Mouse (Mus musculus) lung, adult 2 months (tissue): Measurements from ENCODE around the gene Fam219b. TPM values are rescaled to one million over a fixed set of nuclear protein-coding genes. Genes with fewer than 3 reads are reported as not detected.

Experiments
- DNase-seq: peaks from one replicate; pipeline ENCODE4 v3.0.0; 2022
- H3K4me1 ChIP-seq: fragments of 200-500 bp; 2 replicates; pipeline ENCODE4 v1.6.1; 2011; ENCODE audit warnings: low read length; ENCODE audit not compliant: control insufficient read depth, insufficient read depth
- H3K4me3 ChIP-seq: fragments of 200-500 bp; replicated peaks from 2 replicates; pipeline ENCODE3; 2011; ENCODE audit warnings: low read depth, mild to moderate bottlenecking, control low read depth, low read length; ENCODE audit errors: extremely low read depth
- CTCF ChIP-seq: fragments of 200-500 bp; IDR thresholded peaks from 2 replicates; pipeline ENCODE4 v1.5.1; 2011; ENCODE audit warnings: mild to moderate bottlenecking, low read length, control low read depth; ENCODE audit not compliant: insufficient read depth
- POLR2A ChIP-seq: fragments of 200-500 bp; IDR thresholded peaks from 2 replicates; pipeline ENCODE4 v1.6.1; 2011; ENCODE audit warnings: low read depth, mild to moderate bottlenecking, control low read depth, low read length, borderline replicate concordance; ENCODE audit errors: extremely low read depth
- WGBS: fragments of 180-500 bp; shearing (Covaris S2); methylation state at CpG from one replicate; pipeline ENCODE4 v1.1.7; 2018; 5-methylcytosine and 5-hydroxymethylcytosine counted together
- polyA plus RNA-seq: library from polyadenylated mRNA; depleted of rRNA; stranded (reverse); fragments of >200 nt; gene quantifications from 2 replicates; pipeline ENCODE4 v1.2.3, GENCODE M21; 2012; rRNA removed

Gene Fam219b
- polyA plus RNA-seq, 1 experiment = 9.5 TPM

- TF ChIP-seq CTCF = no peak
- no peak for TF ChIP-seq POLR2A
- 51% methylated on average over 3 of the region's 3 CpGs for WGBS
- no peaks in the 10 kb centered on the region for H3K4me1 ChIP-seq
Observed at GRCm38 (mm10) chr9:57575577-57575976, 38.2 kb downstream of the Fam219b start.

DNA sequence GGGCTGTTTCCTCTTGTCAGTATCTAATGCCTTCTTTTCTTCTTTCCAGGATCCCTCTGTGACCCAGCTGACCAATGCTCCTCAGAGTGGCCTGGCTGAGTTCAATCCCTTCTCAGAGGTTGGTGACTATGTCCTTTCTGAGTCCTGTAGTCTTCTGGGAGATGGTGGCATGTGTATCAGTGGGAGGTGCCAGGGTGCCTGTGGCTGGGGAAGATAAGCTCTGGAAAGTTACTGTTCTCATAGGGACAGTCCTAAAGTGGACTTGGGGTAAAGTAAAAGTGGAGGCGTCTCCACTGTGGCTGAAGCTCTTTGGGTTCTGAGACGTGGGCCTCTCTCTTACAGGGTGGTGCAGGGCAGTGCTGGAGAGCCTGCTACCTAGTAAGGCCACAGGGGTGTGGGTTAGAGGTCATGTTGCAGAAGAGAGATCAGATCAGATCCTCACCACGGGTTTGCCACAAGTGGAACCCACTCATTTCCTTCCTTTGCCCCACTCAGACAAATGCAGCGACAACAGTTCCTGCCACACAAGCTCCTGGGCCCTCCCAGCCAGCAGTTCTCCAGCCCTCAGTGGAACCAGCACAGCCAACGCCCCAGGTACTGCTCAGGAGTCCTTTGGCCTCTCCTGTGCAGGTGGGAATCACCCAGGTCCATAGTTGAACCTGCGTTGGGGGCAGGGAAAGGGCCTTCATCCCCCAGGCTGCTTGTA is 40.0 kb downstream of the Fam219b start:
- DNase-seq = no peak
- 68% methylated on average over 6 of the region's 6 CpGs for WGBS
- TF ChIP-seq POLR2A = no peak
- TF ChIP-seq CTCF = no peak
- Histone ChIP-seq H3K4me1 (no peaks in the 10 kb centered on the region), H3K4me3 (no peak overlapping the region)

More at GRCm38 (mm10) chr9:57575577-57575976, 38.2 kb downstream of the Fam219b start:
- no peak overlapping the region for H3K4me3 ChIP-seq
- DNase-seq = no peak

- DNase-seq = no peak
- no peak overlapping the region for H3K4me3 ChIP-seq
- 76% methylated on average over 3 of the region's 3 CpGs for WGBS
- peaks cover 2% of the 10 kb centered on the region; the same call in 1 of the 2 replicates for H3K4me1 ChIP-seq
- TF ChIP-seq CTCF = no peak
- TF ChIP-seq POLR2A = no peak
Observed at GRCm38 (mm10) chr9:57584991-57585390, 47.7 kb downstream of the Fam219b start.

- TF ChIP-seq CTCF = no peak
- peak; percentile 25; the same call in 1 of the 2 replicates for TF ChIP-seq POLR2A
- DNase-seq = peak; percentile 84
- Histone ChIP-seq H3K4me1 (peaks cover 4% of the 10 kb centered on the region; the same call in 1 of the 2 replicates), H3K4me3 (peak within 1 kb of the TSS; percentile 84)
- WGBS = under 1% methylated on average over 58 of the region's 58 CpGs
Observed at GRCm38 (mm10) chr9:57589224-57590126, 52.1 kb downstream of the Fam219b start, which contains the start of gene Ulk3. Ulk3 (plus strand) TSS chr9:57589452.

DNA sequence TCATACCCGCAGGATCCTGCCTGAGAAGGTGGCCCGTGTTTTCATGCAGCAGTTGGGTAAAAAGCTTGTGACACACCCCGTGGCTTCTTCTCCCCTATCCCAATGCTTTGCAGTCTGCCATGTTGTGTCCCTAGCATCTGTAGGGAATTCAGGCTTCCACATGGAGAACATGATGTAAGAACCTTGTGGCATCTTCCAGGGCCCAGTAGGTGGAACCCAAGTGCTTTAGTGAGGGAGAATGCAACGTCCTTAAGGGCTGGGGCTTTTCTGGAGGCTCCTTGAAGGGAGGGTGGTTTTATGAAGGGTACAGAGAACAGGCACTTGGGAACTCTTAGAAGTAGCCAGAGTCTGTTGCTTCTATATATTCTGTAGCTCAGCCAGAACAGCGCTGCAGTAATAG is 53.4 kb downstream of the Fam219b start:
- whole genome bisulfite sequencing = 44% methylated on average over 5 of the region's 5 CpGs
- no peak overlapping the region for H3K4me3 ChIP-seq
- H3K4me1 ChIP-seq = peaks cover 4% of the 10 kb centered on the region; the same call in 1 of the 2 replicates
- DNase-seq = no peak
- no peak for TF ChIP-seq CTCF
- TF ChIP-seq POLR2A = no peak

Other genes starting within 250 kb of the Fam219b start
- gene Ppcdc, start 97.4 kb upstream of the Fam219b start, polyA plus RNA-seq = 30.8 and 36.1 TPM in 2 replicates
- gene Scamp5, start 69.5 kb upstream of the Fam219b start, polyA plus RNA-seq = 10.9 and 12.0 TPM in 2 replicates
- gene Rpp25, start 33.5 kb upstream of the Fam219b start, polyA plus RNA-seq = 1.6 and 2.0 TPM in 2 replicates
- 166 and 181 TPM in 2 replicates for gene Cox5a, start 16.3 kb upstream of the Fam219b start, polyA plus RNA-seq
- gene Mpi, start 15.2 kb downstream of the Fam219b start, polyA plus RNA-seq = 18.1 and 28.4 TPM in 2 replicates
- 83.0 and 103 TPM in 2 replicates for gene Scamp2, start 23.4 kb downstream of the Fam219b start, polyA plus RNA-seq
- 23.2 and 34.2 TPM in 2 replicates for gene Ulk3, start 51.9 kb downstream of the Fam219b start, polyA plus RNA-seq
- not detected in 2 replicates for gene Cplx3, start 68.8 kb downstream of the Fam219b start, polyA plus RNA-seq
- 0.06 and 0.08 TPM in 2 replicates for gene Lman1l, start 83.2 kb downstream of the Fam219b start, polyA plus RNA-seq
- gene Csk, start 116.1 kb downstream of the Fam219b start, polyA plus RNA-seq = 68.7 and 79.3 TPM in 2 replicates
- gene Cyp1a2, start 146.2 kb downstream of the Fam219b start, polyA plus RNA-seq = 0.23 and 0.44 TPM in 2 replicates
- gene Cyp1a1, start 150.4 kb downstream of the Fam219b start, polyA plus RNA-seq = 28.8 and 37.7 TPM in 2 replicates
- gene Edc3, start 171.0 kb downstream of the Fam219b start, polyA plus RNA-seq = 17.6 and 19.4 TPM in 2 replicates
- 95.5 and 159 TPM in 2 replicates for gene Clk3, start 228.3 kb downstream of the Fam219b start, polyA plus RNA-seq